Mouse (Mus musculus) CD4-positive helper T cell, adult 2 months (primary cell): ENCODE results near the gene Olfr175-ps1.

Experiments used
- DNase-seq: peaks from one replicate; pipeline ENCODE4 v3.0.0-alpha.2; 2012; ENCODE audit warnings: low read depth, missing footprints, low spot score

The Olfr175-ps1 gene

DNA sequence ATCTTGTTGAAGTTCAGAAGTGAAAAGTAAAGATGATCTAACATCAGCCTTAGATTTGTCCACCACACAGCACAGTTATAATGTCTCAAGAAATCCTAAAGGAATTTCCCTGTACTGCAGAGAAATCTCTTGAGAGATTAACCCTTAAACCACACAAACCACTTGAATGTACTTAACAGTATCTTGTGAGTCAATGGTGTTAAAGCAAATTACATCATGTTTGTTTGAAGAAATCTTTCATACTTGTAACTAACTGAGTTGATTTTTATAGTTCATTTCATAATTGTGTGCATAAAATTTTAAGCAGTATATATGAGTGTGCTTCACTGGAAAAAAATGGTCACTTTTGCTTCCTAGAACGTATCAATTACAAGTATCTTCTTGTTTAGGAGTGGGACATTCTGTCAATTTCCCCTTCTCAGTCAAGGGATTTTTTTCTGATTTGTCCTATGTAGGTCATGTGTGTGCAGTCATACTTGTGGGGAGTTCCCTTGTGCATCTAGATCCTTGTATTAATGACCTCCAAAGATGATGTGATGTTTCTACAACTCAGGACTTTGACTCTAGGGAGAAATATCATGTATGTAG is at the start of gene Olfr175-ps1:
Gene Olfr175-ps1 (minus strand): TSS at position 51 of the 588 bp plus-strand sequence.
- no peak for DNase-seq

DNA sequence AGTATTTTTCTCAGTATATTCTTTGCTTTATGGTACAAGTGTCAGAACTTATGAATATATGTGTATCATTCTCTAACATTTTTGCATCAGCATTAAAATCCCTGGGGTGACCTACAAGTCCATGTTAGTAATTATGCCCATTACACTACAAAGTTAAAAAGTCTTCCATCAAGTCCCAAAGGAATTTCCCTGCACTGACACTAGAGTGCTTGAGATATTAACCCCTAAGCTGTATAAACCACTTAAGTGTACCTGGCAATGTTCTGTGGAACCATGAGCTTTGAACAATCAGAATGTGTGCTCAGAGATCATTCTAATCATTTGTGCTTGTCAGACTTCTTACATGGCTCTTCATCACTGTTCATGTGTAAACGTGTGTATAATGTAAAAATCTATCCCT is 48.1 kb upstream of the Olfr175-ps1 start, which contains the start of gene Olfr177:
Gene Olfr177 (minus strand): TSS at position 101 of the 400 bp plus-strand sequence.
- no peak for DNase-seq

DNA sequence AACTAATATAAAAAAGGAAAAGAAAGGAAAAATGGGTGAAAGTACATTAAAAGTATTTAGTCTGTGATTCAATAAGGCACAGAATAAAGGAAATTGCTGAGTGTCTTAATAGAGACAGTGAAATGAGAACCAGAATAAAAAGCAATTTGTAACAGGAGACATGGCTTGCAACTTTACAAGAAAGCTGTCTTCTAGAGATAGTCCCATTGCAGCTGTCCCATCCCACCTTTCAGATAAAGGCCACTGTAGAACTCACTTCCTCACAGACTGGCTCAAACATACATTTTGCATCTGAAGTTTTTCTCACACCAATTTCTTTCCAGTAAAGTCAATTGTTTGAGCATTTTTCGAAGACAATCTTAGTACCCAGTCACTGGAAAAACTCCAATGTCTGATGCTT is 34.9 kb upstream of the Olfr175-ps1 start:
- DNase-seq, result no peak

DNA sequence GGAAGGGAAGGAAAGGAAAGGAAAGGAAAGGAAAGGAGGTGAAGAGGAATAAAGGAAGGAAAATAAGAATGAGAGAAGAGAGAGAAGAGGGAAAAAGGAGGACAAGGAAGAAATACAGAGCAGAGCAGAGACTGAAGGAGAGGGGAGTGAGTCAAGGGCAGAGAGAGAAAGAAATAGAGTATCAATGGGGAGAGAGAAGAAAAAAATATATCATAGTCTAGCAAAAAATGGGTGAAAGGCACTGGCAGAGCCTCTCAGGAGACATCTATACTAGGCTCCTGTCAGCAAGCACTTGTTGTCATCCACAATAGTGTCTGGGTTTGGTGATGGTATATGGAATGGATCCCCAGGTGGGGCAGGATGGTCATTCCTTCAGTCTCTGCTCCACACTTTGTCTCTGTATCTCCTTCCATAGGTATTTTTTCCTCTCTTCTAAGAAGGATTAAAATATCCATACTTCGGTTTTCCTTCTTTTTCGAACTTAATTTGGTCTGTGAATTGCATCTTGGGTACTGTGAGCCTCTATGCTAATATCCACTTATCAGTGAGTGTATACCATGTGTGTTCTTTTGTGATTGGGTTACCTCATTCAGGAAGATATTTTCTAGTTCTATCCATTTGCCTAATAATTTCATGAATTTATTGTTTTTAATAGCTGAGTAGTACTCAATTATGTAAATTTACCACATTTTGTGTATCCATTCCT is 33.6 kb upstream of the Olfr175-ps1 start:
- no peak for DNase-seq

DNA sequence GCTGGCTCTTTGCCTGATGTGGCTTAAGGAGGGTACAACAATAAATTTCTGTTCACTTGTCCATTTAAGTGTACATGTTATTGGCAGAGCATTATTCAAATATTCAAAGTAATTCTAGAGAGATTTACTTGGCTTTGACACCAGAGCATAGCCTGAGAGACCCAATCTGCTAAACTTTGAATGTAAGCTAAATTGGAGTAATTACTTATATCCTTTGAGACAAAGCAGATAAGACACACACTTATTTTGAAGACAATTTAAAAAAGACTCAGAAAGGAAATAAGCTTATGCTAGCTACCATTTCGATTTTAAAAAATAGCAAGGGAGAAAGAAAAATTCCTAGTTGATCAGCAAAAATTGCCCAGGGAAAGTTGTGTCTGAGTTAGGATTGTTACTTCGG is 26.4 kb downstream of the Olfr175-ps1 start, which contains the start of gene Olfr173:
Gene Olfr173 (minus strand): TSS at position 101 of the 400 bp plus-strand sequence.
- no peak for DNase-seq
